Mouse (Mus musculus): ENCODE measurements around the gene Gfral.

GRCm38 (mm10) chr9:76242322-76242721 is 28.9 kb upstream of the Gfral start:
- no peak for TF ChIP-seq ZC3H11A (IDR thresholded peaks at IDR 0.05; ENCODE audit: borderline replicate concordance, low read depth, low read length)
- no peak for TF ChIP-seq HCFC1 (IDR thresholded peaks at IDR 0.05; ENCODE audit: borderline replicate concordance, insufficient read depth, low read length)

Data from ES-E14 (cell line).